Mouse (Mus musculus) retina, postnatal 7 days (tissue): ENCODE measurements around the gene Gpatch11.
"Not testable (repeated sequence)": the region's sequence is repeated elsewhere in the genome, so short reads cannot be mapped to it uniquely, and the experiment has no call there.

ENCODE experiments used
- DNase-seq: peaks from one replicate; pipeline ENCODE4 v3.0.0-alpha.2; 2012; ENCODE audit warnings: low read depth, low spot score

The Gpatch11 gene

GRCm38 (mm10) chr17:78834856-78835835, at the start of gene Gpatch11, which contains the start of gene Heatr5b:
TSS of gene Gpatch11 (plus strand) at chr17:78835567.
TSS of gene Heatr5b (minus strand) at chr17:78835364.
- peak; percentile 99 for DNase-seq

- DNase-seq = not testable (repeated sequence)
These were observed 47.1 kb upstream of the Gpatch11 start for GRCm38 (mm10) chr17:78788273-78788672.

GRCm38 (mm10) chr17:78791068-78791689, 44.2 kb upstream of the Gpatch11 start:
- no peak for DNase-seq

GRCm38 (mm10) chr17:78791690-78792070, 43.7 kb upstream of the Gpatch11 start:
- DNase-seq = no peak

GRCm38 (mm10) chr17:78792122-78792521, 43.2 kb upstream of the Gpatch11 start:
- no peak for DNase-seq

GRCm38 (mm10) chr17:78794390-78794789, 41.0 kb upstream of the Gpatch11 start:
- DNase-seq = no peak

GRCm38 (mm10) chr17:78797222-78797621, 38.1 kb upstream of the Gpatch11 start:
- DNase-seq = no peak

- DNase-seq = peak; percentile 20
These were observed 26.3 kb upstream of the Gpatch11 start for GRCm38 (mm10) chr17:78809019-78809418.

GRCm38 (mm10) chr17:78809582-78809981, 25.8 kb upstream of the Gpatch11 start:
- DNase-seq = no peak

GRCm38 (mm10) chr17:78824346-78824745, 11.0 kb upstream of the Gpatch11 start:
- no peak for DNase-seq

- no peak for DNase-seq
These were observed 689 bp downstream of the Gpatch11 start for GRCm38 (mm10) chr17:78836056-78836455.

GRCm38 (mm10) chr17:78842271-78842928, 7.0 kb downstream of the Gpatch11 start:
- no peak for DNase-seq

- DNase-seq = no peak
These were observed 20.9 kb downstream of the Gpatch11 start for GRCm38 (mm10) chr17:78856243-78856642.

GRCm38 (mm10) chr17:78873886-78874285, 38.5 kb downstream of the Gpatch11 start:
- DNase-seq = no peak

- no peak for DNase-seq
These were observed 46.5 kb downstream of the Gpatch11 start for GRCm38 (mm10) chr17:78881878-78882304.

- DNase-seq = no peak
These were observed 47.2 kb downstream of the Gpatch11 start, which contains the start of gene Eif2ak2 for GRCm38 (mm10) chr17:78882401-78883112. TSS of gene Eif2ak2 (minus strand) at chr17:78882573.

- DNase-seq = no peak
These were observed 47.9 kb downstream of the Gpatch11 start for GRCm38 (mm10) chr17:78883291-78883690.

GRCm38 (mm10) chr17:78885286-78886065, 50.1 kb downstream of the Gpatch11 start:
- no peak for DNase-seq

GRCm38 (mm10) chr17:78888554-78888953, 53.2 kb downstream of the Gpatch11 start:
- DNase-seq = no peak

- no peak for DNase-seq
These were observed 53.8 kb downstream of the Gpatch11 start for GRCm38 (mm10) chr17:78889184-78889583.
